Comparison of ENCODE assay signal across 8 mouse cellular contexts in genomic region chr1:163403498-163404126, GRCm38 (mm10). TPM values are rescaled to one million over a fixed set of nuclear protein-coding genes. Genes with fewer than 3 reads are reported as not detected.
DNase-seq lines count a peak whose midpoint lies in the region; ATAC-seq and TF ChIP-seq lines count a peak whose summit lies in the region.

Gene Gorab, minus strand, starts transcription at chr1:163403669.

- under 1% methylated on average over 28 of the region's 28 CpGs for WGBS in kidney, embryonic 14.5 days
- WGBS in limb, embryonic 15.5 days: under 1% methylated on average over 28 of the region's 28 CpGs

- 0 out of 2 replicates have a peak, but pooled peaks cover 2% of the 10 kb centered on the region for H3K27me3 ChIP-seq in kidney, embryonic 14.5 days (ENCODE audit: control insufficient read depth, insufficient read depth, low read length)
- H3K27me3 ChIP-seq in limb, embryonic 15.5 days: no peaks in the 10 kb centered on the region

- peak; percentile 96 for DNase-seq in A20 (ENCODE audit: low read depth, low spot score)
- DNase-seq in heart, adult 9 months (ENCODE audit: low spot score in 2 of 2): peak; percentile 95
- DNase-seq in monocyte, adult 2 months (ENCODE audit: low read depth in 1 of 2, low spot score in 2 of 2): peak; percentile 75 to 84
- peak; percentile 91 for DNase-seq in spleen, postnatal 36 days (ENCODE audit: low spot score in 2 of 2)

- no peaks in the 10 kb centered on the region for H3K36me3 ChIP-seq in kidney, embryonic 14.5 days (ENCODE audit: control insufficient read depth, insufficient read depth, low read length)
- no peaks in the 10 kb centered on the region for H3K36me3 ChIP-seq in limb, embryonic 15.5 days

- peaks cover 10% of the 10 kb centered on the region for H3K4me1 ChIP-seq in bone marrow macrophage, adult 2 months (ENCODE audit: control insufficient read depth, insufficient read depth, low read length)
- H3K4me1 ChIP-seq in embryonic fibroblast, embryonic 13.5 days (ENCODE audit: control insufficient read depth, insufficient read depth, low read length): peaks cover 5% of the 10 kb centered on the region
- peaks cover 13% of the 10 kb centered on the region for H3K4me1 ChIP-seq in kidney, embryonic 14.5 days (ENCODE audit: control insufficient read depth, insufficient read depth, low read length)
- peaks cover 12% of the 10 kb centered on the region for H3K4me1 ChIP-seq in limb, embryonic 15.5 days

- H3K9ac ChIP-seq in kidney, embryonic 14.5 days (ENCODE audit: low read depth, low read length): peak within 1 kb of the TSS; percentile 67
- H3K9ac ChIP-seq in limb, embryonic 15.5 days: peak within 1 kb of the TSS; percentile 66

- ATAC-seq in kidney, embryonic 14.5 days (ENCODE audit: low FRiP score, low TSS enrichment): peak; percentile 100
- peak; percentile 99 for ATAC-seq in limb, embryonic 15.5 days (ENCODE audit: insufficient number of reproducible peaks, low FRiP score, low TSS enrichment, low read depth)

- H3K27ac ChIP-seq in bone marrow macrophage, adult 2 months (ENCODE audit: insufficient read depth, low read depth, low read length): peak within 1 kb of the TSS; percentile 69
- peak within 1 kb of the TSS; percentile 67 for H3K27ac ChIP-seq in embryonic fibroblast, embryonic 13.5 days (ENCODE audit: insufficient read depth, low read length)
- H3K27ac ChIP-seq in kidney, embryonic 14.5 days (ENCODE audit: low read depth, low read length): peak within 1 kb of the TSS; percentile 74; the same call in 1 of the 2 replicates
- peak within 1 kb of the TSS; percentile 89 for H3K27ac ChIP-seq in limb, embryonic 15.5 days

- TF ChIP-seq POLR2A in bone marrow macrophage, adult 2 months (IDR thresholded peaks at IDR 0.05; ENCODE audit: borderline replicate concordance, low read depth, low read length): no peak; the same call in 1 of the 2 replicates
- peak; percentile 77 for TF ChIP-seq POLR2A in embryonic fibroblast, embryonic 13.5 days (IDR thresholded peaks at IDR 0.05; ENCODE audit: low read depth, low read length)

- TF ChIP-seq CTCF in bone marrow macrophage, adult 2 months (IDR thresholded peaks at IDR 0.05; ENCODE audit: low read depth, low read length): no peak
- no peak for TF ChIP-seq CTCF in embryonic fibroblast, embryonic 13.5 days (IDR thresholded peaks at IDR 0.05; ENCODE audit: borderline replicate concordance, insufficient read depth, low read length)

- peak within 1 kb of the TSS; percentile 94 for H3K4me3 ChIP-seq in bone marrow macrophage, adult 2 months (ENCODE audit: insufficient read depth, low read length)
- H3K4me3 ChIP-seq in embryonic fibroblast, embryonic 13.5 days (ENCODE audit: insufficient read depth, low read length): peak within 1 kb of the TSS; percentile 91
- peak within 1 kb of the TSS; percentile 64 for H3K4me3 ChIP-seq in kidney, embryonic 14.5 days (ENCODE audit: low read length)
- peak within 1 kb of the TSS; percentile 81 for H3K4me3 ChIP-seq in limb, embryonic 15.5 days

- H3K4me2 ChIP-seq in kidney, embryonic 14.5 days (replicated peaks; ENCODE audit: low read depth, low read length): peak within 1 kb of the TSS; percentile 75
- peak within 1 kb of the TSS; percentile 66 for H3K4me2 ChIP-seq in limb, embryonic 15.5 days

- no peaks in the 10 kb centered on the region for H3K9me3 ChIP-seq in kidney, embryonic 14.5 days (ENCODE audit: control insufficient read depth, low read length)
- H3K9me3 ChIP-seq in limb, embryonic 15.5 days: no peaks in the 10 kb centered on the region

RNA-seq across cellular contexts. Expression of gene Gorab, which starts in this region (rescaled TPM):
- polyA plus RNA-seq in bone marrow macrophage, adult 2 months (2012; ENCODE audit: insufficient read depth, insufficient read length, missing spikeins): 4.8 and 5.0 TPM in 2 replicates
- 25.3 and 27.4 TPM in 2 replicates for polyA plus RNA-seq in embryonic fibroblast, embryonic 13.5 days (2011; ENCODE audit: insufficient read length, low read depth, missing spikeins)
- 20.7 and 23.2 TPM in 2 replicates for polyA plus RNA-seq in kidney, embryonic 14.5 days (2014; fragmentation: Nextera tagmentation; extraction: Ambion mirVana)
- 29.6 and 29.7 TPM in 2 replicates for polyA plus RNA-seq in limb, embryonic 15.5 days (2015; fragmentation: Nextera tagmentation; extraction: Ambion mirVana)

Comparison
In these comparisons a context has a peak if more than half of its experiments do, and no peak if none do; other contexts are left out.
1. Peak in every context shown above with its lines: DNase-seq, ATAC-seq, H3K4me3 ChIP-seq and H3K27ac ChIP-seq.